Mouse (Mus musculus) gastrocnemius, adult 8-10 months (tissue): ENCODE data around the gene Necap1. TPM values are rescaled to one million over a fixed set of nuclear protein-coding genes. Genes with fewer than 3 reads are reported as not detected.

Experiments used
- DNase-seq, 2 experiments: peaks; one replicate each; pipeline ENCODE4 v3.0.0; 2022; ENCODE audit warnings: low spot score in 2 of 2
- total RNA-seq, 4 experiments: library from RNA; stranded (reverse); gene quantifications; 2 replicates each; pipeline ENCODE4 v1.2.4; 2022

Gene Necap1
- 10 to 100 TPM; 11.2 to 15.9 (median 12.1) TPM for total RNA-seq

GRCm38 (mm10) chr6:122873871-122874719, at the start of gene Necap1:
Gene Necap1, plus strand, starts transcription at chr6:122874474.
- DNase-seq: peak; percentile 95 to 96

- DNase-seq: no peak
Measured at GRCm38 (mm10) chr6:122825166-122825565, 49.1 kb upstream of the Necap1 start.

- DNase-seq: peak; percentile 41 to 59
Measured at GRCm38 (mm10) chr6:122825923-122826742, 48.1 kb upstream of the Necap1 start.

- no peak for DNase-seq
Measured at GRCm38 (mm10) chr6:122828086-122828485, 46.2 kb upstream of the Necap1 start.

- no peak for DNase-seq
Measured at GRCm38 (mm10) chr6:122832880-122833279, 41.4 kb upstream of the Necap1 start.

- no peak for DNase-seq
Measured at GRCm38 (mm10) chr6:122834365-122834764, 39.9 kb upstream of the Necap1 start.

GRCm38 (mm10) chr6:122836974-122837373, 37.3 kb upstream of the Necap1 start:
- no peak for DNase-seq

- no peak for DNase-seq
Measured at GRCm38 (mm10) chr6:122837539-122837938, 36.7 kb upstream of the Necap1 start.

GRCm38 (mm10) chr6:122843759-122844158, 30.5 kb upstream of the Necap1 start:
- DNase-seq: no peak

- DNase-seq: no peak
Measured at GRCm38 (mm10) chr6:122852696-122853095, 21.6 kb upstream of the Necap1 start.

- no peak for DNase-seq
Measured at GRCm38 (mm10) chr6:122854552-122854951, 19.7 kb upstream of the Necap1 start.

- no peak for DNase-seq
Measured at GRCm38 (mm10) chr6:122855955-122856354, 18.3 kb upstream of the Necap1 start, which contains the start of gene C3ar1. Gene C3ar1, minus strand, starts transcription at chr6:122856161.

GRCm38 (mm10) chr6:122862434-122862833, 11.8 kb upstream of the Necap1 start:
- no peak for DNase-seq

GRCm38 (mm10) chr6:122862871-122863270, 11.4 kb upstream of the Necap1 start:
- no peak for DNase-seq

GRCm38 (mm10) chr6:122867914-122868313, 6.4 kb upstream of the Necap1 start:
- DNase-seq: no peak

GRCm38 (mm10) chr6:122869846-122870245, 4.4 kb upstream of the Necap1 start:
- DNase-seq: no peak

GRCm38 (mm10) chr6:122872800-122873199, 1.5 kb upstream of the Necap1 start:
- no peak for DNase-seq

- DNase-seq: no peak
Measured at GRCm38 (mm10) chr6:122874720-122875389, 581 bp downstream of the Necap1 start.

- DNase-seq: no peak
Measured at GRCm38 (mm10) chr6:122879141-122879735, 5.0 kb downstream of the Necap1 start.

- no peak for DNase-seq
Measured at GRCm38 (mm10) chr6:122879781-122880505, 5.7 kb downstream of the Necap1 start.

GRCm38 (mm10) chr6:122881287-122881686, 7.0 kb downstream of the Necap1 start:
- DNase-seq: no peak
